Mouse (Mus musculus) forebrain, embryonic 15.5 days (tissue): ENCODE data around the gene Higd1a. TPM values are rescaled to one million over a fixed set of nuclear protein-coding genes. Genes with fewer than 3 reads are reported as not detected.

Source experiments
- ATAC-seq: fragments of 200-750 bp; cut with Nextera tagmentation; replicated peaks from 2 replicates; pipeline ENCODE4 v1.8.0; 2017; ENCODE audit warnings: mild to moderate bottlenecking, moderate TSS enrichment, moderate library complexity
- H3K27ac ChIP-seq: fragments of 300-500 bp; sonication (generic); replicated peaks from 2 replicates; pipeline ENCODE4 v1.5.1; 2015; ENCODE audit warnings: mild to moderate bottlenecking, inconsistent platforms
- H3K27me3 ChIP-seq: fragments of 300-500 bp; sonication (generic); 2 replicates; pipeline ENCODE4 v1.6.1; 2015; ENCODE audit warnings: inconsistent platforms
- H3K36me3 ChIP-seq: fragments of 300-500 bp; sonication (generic); 2 replicates; pipeline ENCODE4 v1.6.1; 2015; ENCODE audit warnings: mild to moderate bottlenecking, inconsistent platforms
- H3K4me1 ChIP-seq: fragments of 300-500 bp; sonication (generic); 2 replicates; pipeline ENCODE4 v1.6.1; 2015; ENCODE audit warnings: inconsistent platforms
- H3K4me2 ChIP-seq: fragments of 300-500 bp; sonication (generic); replicated peaks from 2 replicates; pipeline ENCODE4 v1.6.1; 2015; ENCODE audit warnings: mild to moderate bottlenecking, inconsistent platforms
- H3K4me3 ChIP-seq: fragments of 300-500 bp; sonication (generic); 2 replicates; pipeline ENCODE4 v1.5.1; 2015; ENCODE audit warnings: mild to moderate bottlenecking, inconsistent platforms
- H3K9ac ChIP-seq: fragments of 300-500 bp; sonication (generic); replicated peaks from 2 replicates; pipeline ENCODE4 v1.6.1; 2015; ENCODE audit warnings: mild to moderate bottlenecking, inconsistent platforms
- H3K9me3 ChIP-seq: fragments of 300-500 bp; sonication (generic); 2 replicates; pipeline ENCODE4 v1.6.1; 2016; ENCODE audit warnings: inconsistent platforms
- WGBS: fragments of 180-500 bp; shearing (Covaris S2); methylation state at CpG from one replicate; pipeline ENCODE4 v1.1.7; 2015; ENCODE audit warnings: mixed read lengths; 5-methylcytosine and 5-hydroxymethylcytosine counted together
- polyA plus RNA-seq: library from polyadenylated mRNA; unstranded; fragments of >200 nt; fragmentation: Nextera tagmentation; extraction: Ambion mirVana; gene quantifications from 2 replicates; pipeline ENCODE4 v1.2.1, GENCODE M21; 2015

The Higd1a gene
- polyA plus RNA-seq, 1 experiment from 2014 or later, result 124 TPM

DNA sequence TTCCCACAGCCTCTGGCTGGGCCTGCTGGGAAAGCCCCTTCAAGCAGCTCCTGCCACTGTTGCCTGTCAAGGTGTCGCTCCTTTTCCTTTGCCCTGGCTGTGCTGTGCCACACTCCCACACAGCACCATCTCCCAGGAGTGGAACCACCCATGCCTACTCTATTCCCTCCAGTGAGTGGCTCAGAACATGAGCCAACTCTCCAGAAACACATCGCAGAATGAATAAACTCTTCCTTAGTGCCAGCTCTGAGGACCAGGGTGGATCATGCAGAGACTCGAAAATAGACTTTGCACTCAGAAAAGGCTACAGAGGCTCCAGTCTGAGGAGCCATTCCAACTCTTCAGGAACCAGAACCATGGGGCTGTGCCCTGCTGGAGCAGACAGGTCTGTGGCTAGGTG lies 31.8 kb downstream of the Higd1a start:
- Histone ChIP-seq H3K4me1 (peaks cover 24% of the 10 kb centered on the region), H3K4me2 (no peak overlapping the region), H3K9me3 (no peaks in the 10 kb centered on the region), H3K9ac (no peak overlapping the region), H3K36me3 (no peaks in the 10 kb centered on the region), H3K27ac (no peak overlapping the region), H3K4me3 (no peak overlapping the region), H3K27me3 (no peaks in the 10 kb centered on the region)
- 93% methylated on average over 3 of the region's 3 CpGs for WGBS
- ATAC-seq, result no peak

DNA sequence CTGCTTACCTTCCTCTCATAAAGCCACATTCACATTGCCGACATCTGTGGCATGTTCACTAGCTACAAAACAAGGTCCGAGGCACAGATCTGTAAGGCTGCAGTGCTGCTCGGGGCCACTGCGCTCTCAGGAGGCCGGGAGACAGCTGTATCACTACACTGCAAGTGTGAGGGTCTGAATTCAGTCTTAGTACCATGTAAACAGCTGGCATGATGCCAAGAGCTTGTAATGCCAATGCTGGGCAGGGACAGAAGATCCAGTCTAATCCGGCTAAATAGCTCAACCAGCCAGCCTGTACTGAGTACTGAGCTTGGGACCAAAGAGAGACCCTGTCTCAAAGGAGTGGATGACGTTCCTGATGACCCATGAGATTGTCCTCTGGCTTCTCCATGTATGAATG lies 34.2 kb downstream of the Higd1a start:
- ATAC-seq, result peak; percentile 18
- H3K27ac ChIP-seq, result no peak overlapping the region
- no peak overlapping the region for H3K9ac ChIP-seq
- WGBS, result 34% methylated on average over 7 of the region's 7 CpGs
- no peaks in the 10 kb centered on the region for H3K36me3 ChIP-seq
- no peak overlapping the region for H3K4me2 ChIP-seq
- H3K4me1 ChIP-seq, result peaks cover 32% of the 10 kb centered on the region
- H3K4me3 ChIP-seq, result no peak overlapping the region
- H3K27me3 ChIP-seq, result no peaks in the 10 kb centered on the region
- H3K9me3 ChIP-seq, result no peaks in the 10 kb centered on the region

DNA sequence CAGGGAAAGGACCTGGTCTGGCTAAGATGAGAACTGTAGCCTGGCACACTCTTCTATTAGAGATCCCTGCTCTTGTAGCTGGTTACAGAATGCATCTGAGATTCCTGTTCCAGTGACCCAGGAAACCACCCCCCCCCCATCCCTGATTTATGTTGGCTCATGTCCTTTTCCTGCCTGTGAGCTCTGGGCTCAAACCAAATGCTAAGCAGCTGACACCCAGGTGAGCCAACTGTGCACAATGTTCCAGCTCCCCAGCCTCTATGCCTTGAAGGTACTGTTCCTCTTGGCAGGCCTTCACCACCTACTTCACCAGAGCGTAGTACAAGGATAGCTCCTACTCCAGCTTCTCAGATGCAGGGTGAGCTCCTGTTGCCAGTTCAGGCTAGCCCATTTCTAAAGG lies 35.1 kb downstream of the Higd1a start:
- Histone ChIP-seq H3K4me3 (no peak overlapping the region), H3K4me2 (no peak overlapping the region), H3K9ac (no peak overlapping the region), H3K27ac (peak overlapping the region; percentile 83), H3K36me3 (no peaks in the 10 kb centered on the region), H3K4me1 (peaks cover 32% of the 10 kb centered on the region), H3K27me3 (no peaks in the 10 kb centered on the region), H3K9me3 (no peaks in the 10 kb centered on the region)
- ATAC-seq, result no peak
- 48% methylated on average over 1 of the region's 1 CpGs for WGBS

GRCm38 (mm10) chr9:121822585-121822991 lies 35.6 kb downstream of the Higd1a start:
- Histone ChIP-seq H3K27ac (peak overlapping the region; percentile 83), H3K4me1 (peaks cover 32% of the 10 kb centered on the region), H3K4me3 (no peak overlapping the region), H3K27me3 (no peaks in the 10 kb centered on the region), H3K4me2 (no peak overlapping the region), H3K36me3 (no peaks in the 10 kb centered on the region), H3K9ac (no peak overlapping the region), H3K9me3 (no peaks in the 10 kb centered on the region)
- ATAC-seq, result peak; percentile 88
- 44% methylated on average over 6 of the region's 6 CpGs for WGBS

DNA sequence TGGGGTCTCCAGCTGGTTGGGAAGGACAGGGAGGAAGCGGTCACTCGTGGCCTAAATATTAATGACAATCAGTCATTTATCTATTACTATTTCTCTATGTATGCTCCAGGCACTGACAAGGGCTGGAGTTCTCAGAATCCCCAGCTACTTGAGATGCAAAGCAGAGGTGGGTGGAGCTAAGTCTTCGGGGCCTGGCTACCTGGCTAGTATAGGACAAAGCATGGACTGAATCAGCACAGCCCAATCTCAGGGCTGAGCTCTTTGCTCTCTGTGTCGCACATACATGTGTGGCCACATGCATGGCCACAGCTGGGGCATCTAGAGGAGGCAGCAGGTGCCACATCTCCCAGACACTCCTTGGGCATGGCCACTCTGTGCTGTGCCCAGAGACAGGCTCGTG lies 37.4 kb downstream of the Higd1a start:
- ATAC-seq, result no peak
- H3K9me3 ChIP-seq, result no peaks in the 10 kb centered on the region
- no peak overlapping the region for H3K4me3 ChIP-seq
- no peak overlapping the region for H3K9ac ChIP-seq
- no peak overlapping the region for H3K27ac ChIP-seq
- peaks cover 32% of the 10 kb centered on the region for H3K4me1 ChIP-seq
- H3K36me3 ChIP-seq, result no peaks in the 10 kb centered on the region
- 79% methylated on average over 5 of the region's 5 CpGs for WGBS
- H3K4me2 ChIP-seq, result no peak overlapping the region
- no peaks in the 10 kb centered on the region for H3K27me3 ChIP-seq

DNA sequence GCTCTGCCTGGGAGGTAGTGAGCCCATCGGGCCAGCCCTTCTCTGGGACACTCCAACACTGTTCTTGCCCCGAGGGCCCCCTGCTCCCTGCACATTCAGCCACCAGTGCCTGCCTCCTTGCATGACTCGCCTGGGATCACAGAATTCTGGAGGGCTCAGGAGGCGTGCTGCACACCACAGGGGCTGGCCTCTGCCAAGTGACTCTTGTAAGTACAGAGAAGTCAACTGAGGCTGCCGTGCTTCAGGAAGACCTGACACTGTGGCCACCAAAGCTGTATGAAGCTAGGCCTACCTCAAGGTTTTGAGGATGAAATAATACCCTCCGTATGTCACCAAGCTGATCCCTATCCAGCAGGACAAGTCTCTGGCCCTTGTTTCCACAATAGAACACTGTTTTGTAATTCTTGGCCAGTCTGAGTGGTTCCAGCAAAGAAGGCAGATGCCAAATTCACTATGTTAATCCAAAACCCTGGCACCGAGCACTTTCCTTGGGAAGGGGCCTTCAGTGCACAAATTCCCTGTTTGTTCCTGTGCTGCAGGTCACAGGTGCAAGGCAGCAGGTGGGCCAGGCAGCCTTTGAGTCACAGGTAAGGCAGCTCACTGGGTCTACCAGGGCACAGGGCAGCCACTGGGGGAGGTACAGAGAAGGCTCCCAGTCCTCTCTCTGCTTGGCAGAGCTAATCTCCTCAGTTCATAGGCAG lies 38.2 kb downstream of the Higd1a start:
- Histone ChIP-seq H3K9me3 (no peaks in the 10 kb centered on the region), H3K4me3 (no peak overlapping the region), H3K36me3 (no peaks in the 10 kb centered on the region), H3K27me3 (no peaks in the 10 kb centered on the region), H3K27ac (peak overlapping the region; percentile 52), H3K9ac (no peak overlapping the region), H3K4me1 (peaks cover 32% of the 10 kb centered on the region), H3K4me2 (no peak overlapping the region)
- no peak for ATAC-seq
- 47% methylated on average over 7 of the region's 7 CpGs for WGBS

DNA sequence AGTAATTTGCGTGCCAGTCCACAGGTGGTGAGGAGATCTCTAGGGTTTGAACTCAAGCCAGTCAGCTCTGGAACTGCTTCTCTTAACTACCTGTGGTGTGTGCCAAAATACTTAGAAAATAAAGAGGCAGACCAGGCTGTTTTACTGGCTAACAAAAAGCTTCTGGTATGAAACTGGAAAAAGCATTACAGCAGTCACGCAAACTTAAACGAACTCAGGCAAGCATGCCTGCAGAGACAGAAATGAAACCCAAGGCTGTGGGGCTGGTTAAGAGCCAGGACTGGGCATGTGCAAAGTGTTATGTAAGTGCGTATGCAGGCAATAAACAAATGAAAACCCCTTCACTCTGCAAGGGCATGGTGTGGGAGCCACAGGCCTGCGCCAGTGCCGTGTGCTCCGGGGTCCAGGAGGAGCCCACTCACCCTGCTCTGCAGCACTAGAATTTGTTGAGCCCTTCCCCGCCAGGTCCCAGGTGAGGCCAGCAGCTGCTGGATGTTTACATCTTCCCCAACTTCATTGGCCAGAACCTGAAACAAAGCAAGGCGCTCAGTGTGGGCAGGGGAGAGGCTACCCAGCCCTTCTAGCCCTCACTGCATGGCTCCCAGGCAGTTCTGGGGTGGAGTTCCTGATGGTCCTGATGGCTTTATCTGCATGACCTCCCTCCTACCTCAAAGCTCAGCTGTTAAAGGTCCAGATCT lies 38.9 kb downstream of the Higd1a start:
- Histone ChIP-seq H3K9me3 (no peaks in the 10 kb centered on the region), H3K27ac (peak overlapping the region; percentile 52), H3K36me3 (no peaks in the 10 kb centered on the region), H3K4me2 (no peak overlapping the region), H3K4me3 (no peak overlapping the region), H3K4me1 (peaks cover 32% of the 10 kb centered on the region), H3K9ac (no peak overlapping the region), H3K27me3 (no peaks in the 10 kb centered on the region)
- ATAC-seq, result no peak
- 68% methylated on average over 9 of the region's 9 CpGs for WGBS

DNA sequence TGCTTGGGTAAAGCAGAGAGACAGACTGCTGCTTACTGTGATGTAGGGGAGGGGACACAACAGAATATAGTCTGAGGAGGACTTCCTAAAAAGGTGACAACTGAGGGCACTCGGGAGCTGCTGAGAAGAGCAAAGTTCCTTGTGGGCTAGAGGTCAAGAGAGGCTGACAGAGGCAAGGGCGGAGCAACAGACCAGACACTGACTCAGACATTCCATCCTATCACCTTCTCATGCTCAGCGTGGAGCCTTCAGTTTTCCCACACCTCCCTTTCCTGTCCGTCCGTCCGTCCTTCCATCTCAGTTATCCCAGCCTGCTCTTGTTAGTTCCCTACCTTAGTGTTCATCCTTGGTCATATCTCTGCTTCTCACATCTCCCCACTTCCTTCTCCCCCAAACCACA lies 43.0 kb downstream of the Higd1a start:
- no peaks in the 10 kb centered on the region for H3K27me3 ChIP-seq
- H3K4me1 ChIP-seq, result peaks cover 21% of the 10 kb centered on the region
- no peak overlapping the region for H3K27ac ChIP-seq
- no peak overlapping the region for H3K9ac ChIP-seq
- H3K9me3 ChIP-seq, result no peaks in the 10 kb centered on the region
- ATAC-seq, result no peak
- H3K4me2 ChIP-seq, result no peak overlapping the region
- H3K4me3 ChIP-seq, result no peak overlapping the region
- no peaks in the 10 kb centered on the region for H3K36me3 ChIP-seq
- WGBS, result 90% methylated on average over 6 of the region's 6 CpGs

GRCm38 (mm10) chr9:121810081-121810821 lies 47.9 kb downstream of the Higd1a start:
- Histone ChIP-seq H3K9ac (no peak overlapping the region), H3K4me3 (no peak overlapping the region), H3K36me3 (no peaks in the 10 kb centered on the region), H3K27me3 (no peaks in the 10 kb centered on the region), H3K9me3 (no peaks in the 10 kb centered on the region), H3K4me1 (peaks cover 20% of the 10 kb centered on the region), H3K4me2 (no peak overlapping the region), H3K27ac (peak overlapping the region; percentile 44)
- 11% methylated on average over 15 of the region's 15 CpGs for WGBS
- peak; percentile 72 for ATAC-seq

- Histone ChIP-seq H3K4me1 (peaks cover 20% of the 10 kb centered on the region), H3K27ac (no peak overlapping the region)
- ATAC-seq, result no peak
These were observed 49.7 kb downstream of the Higd1a start for GRCm38 (mm10) chr9:121808511-121808910.

GRCm38 (mm10) chr9:121807947-121808346 lies 50.2 kb downstream of the Higd1a start:
- Histone ChIP-seq H3K4me3 (no peak overlapping the region), H3K4me2 (no peak overlapping the region), H3K9me3 (no peaks in the 10 kb centered on the region), H3K4me1 (peaks cover 20% of the 10 kb centered on the region), H3K27ac (no peak overlapping the region), H3K36me3 (no peaks in the 10 kb centered on the region), H3K27me3 (no peaks in the 10 kb centered on the region), H3K9ac (no peak overlapping the region)
- ATAC-seq, result no peak
- WGBS, result 44% methylated on average over 7 of the region's 7 CpGs

More at GRCm38 (mm10) chr9:121808511-121808910, 49.7 kb downstream of the Higd1a start:
- H3K27me3 ChIP-seq, result no peaks in the 10 kb centered on the region
- H3K36me3 ChIP-seq, result no peaks in the 10 kb centered on the region
- H3K4me3 ChIP-seq, result no peak overlapping the region
- H3K9ac ChIP-seq, result no peak overlapping the region
- no peaks in the 10 kb centered on the region for H3K9me3 ChIP-seq
- no peak overlapping the region for H3K4me2 ChIP-seq
- 34% methylated on average over 3 of the region's 3 CpGs for WGBS

- ATAC-seq, result no peak
These were observed 50.6 kb downstream of the Higd1a start for GRCm38 (mm10) chr9:121807546-121807945.

More at GRCm38 (mm10) chr9:121807546-121807945, 50.6 kb downstream of the Higd1a start:
- Histone ChIP-seq H3K27me3 (no peaks in the 10 kb centered on the region), H3K36me3 (no peaks in the 10 kb centered on the region), H3K4me2 (no peak overlapping the region), H3K9ac (no peak overlapping the region), H3K9me3 (no peaks in the 10 kb centered on the region), H3K27ac (no peak overlapping the region), H3K4me1 (peaks cover 20% of the 10 kb centered on the region), H3K4me3 (no peak overlapping the region)
- WGBS, result 66% methylated on average over 1 of the region's 1 CpGs
